In the genomic region with DNA sequence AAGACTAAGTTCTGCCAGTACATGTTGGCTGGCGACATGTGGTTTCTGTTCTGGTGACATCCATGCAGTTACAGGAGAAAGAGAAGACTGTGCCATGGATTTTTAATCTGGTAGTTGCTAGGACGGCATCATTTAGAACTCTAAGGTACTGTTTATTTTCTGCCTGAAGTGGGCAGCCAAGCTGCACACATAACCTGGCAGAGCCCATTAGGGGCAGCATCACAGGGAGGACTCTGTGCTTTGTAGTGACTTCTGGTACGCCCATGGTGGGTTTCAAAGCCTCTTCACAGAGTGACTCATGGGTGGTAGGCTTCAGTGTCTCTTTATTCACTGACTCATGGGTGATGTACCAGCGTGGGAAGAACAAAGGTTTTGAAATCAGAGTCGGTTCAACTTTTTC, we compare ENCODE assay signal across 20 mouse cellular contexts.
DNase-seq lines count a peak whose midpoint lies in the region; ATAC-seq and TF ChIP-seq lines count a peak whose summit lies in the region.
"Had no signal": no experiment of that assay in that cellular context is flagged by ENCODE, and none has a peak within 500 bp of the region (broad histone marks: within the 10 kb centered on the region; RNA-seq: fewer than 3 reads in every experiment).

No protein-coding gene starts in this region.

- no peak for ATAC-seq in midbrain, embryonic 11.5 days (ENCODE audit: low FRiP score)
- no peak for ATAC-seq in midbrain, embryonic 13.5 days
- ATAC-seq: CD4-positive, CD25-positive, alpha-beta regulatory T cell, adult 4 months had no signal

- H3ac ChIP-seq in myocyte (ENCODE audit: control insufficient read depth, insufficient read length), result no peak overlapping the region

- H3K79me2 ChIP-seq in myocyte (ENCODE audit: control insufficient read depth, insufficient read depth), result no peaks in the 10 kb centered on the region

- no peaks in the 10 kb centered on the region for H3K9me3 ChIP-seq in midbrain, embryonic 11.5 days (ENCODE audit: control insufficient read depth, low read length)
- no peaks in the 10 kb centered on the region for H3K9me3 ChIP-seq in midbrain, embryonic 13.5 days
- H3K9me3 ChIP-seq: embryonic facial prominence, embryonic 10.5 days; heart, embryonic 15.5 days; hindbrain, embryonic 12.5 days; limb, embryonic 13.5 days had no signal

- DNase-seq in kidney, postnatal 10 days, result peak; percentile 6
- no peak for DNase-seq in kidney, adult 18-20 months
- peak; percentile 69 for DNase-seq in midbrain, embryonic 11.5 days (ENCODE audit: low spot score, missing footprints)
- peak; percentile 63 for DNase-seq in brain, embryonic 14.5 days (ENCODE audit: low read depth)
- no peak for DNase-seq in testis, postnatal 14 days (ENCODE audit: low spot score)
- DNase-seq: adrenal gland, postnatal 25 days; cerebellum, postnatal 36 days; kidney, adult 11 months; midbrain, embryonic 14.5 days; right cerebral cortex, postnatal 4 days; thymus, postnatal 14 days had no signal

- no peaks in the 10 kb centered on the region for H3K36me3 ChIP-seq in midbrain, embryonic 11.5 days (ENCODE audit: control insufficient read depth, insufficient read depth, low read length)
- H3K36me3 ChIP-seq in midbrain, embryonic 13.5 days, result no peaks in the 10 kb centered on the region
- H3K36me3 ChIP-seq in myocyte (ENCODE audit: control insufficient read depth, insufficient read depth), result no peaks in the 10 kb centered on the region
- H3K36me3 ChIP-seq: embryonic facial prominence, embryonic 10.5 days; heart, embryonic 15.5 days; hindbrain, embryonic 12.5 days; limb, embryonic 13.5 days had no signal

- H3K4me2 ChIP-seq in midbrain, embryonic 11.5 days, result no peak overlapping the region
- H3K4me2 ChIP-seq in midbrain, embryonic 13.5 days (replicated peaks), result no peak overlapping the region
- H3K4me2 ChIP-seq in myocyte (ENCODE audit: low read depth), result peak overlapping the region; percentile 22
- H3K4me2 ChIP-seq: heart, embryonic 15.5 days; hindbrain, embryonic 12.5 days; limb, embryonic 13.5 days had no signal

- 0 out of 2 replicates have a peak, but pooled peaks cover 2% of the 10 kb centered on the region for H3K4me1 ChIP-seq in midbrain, embryonic 11.5 days (ENCODE audit: control insufficient read depth, insufficient read depth, low read length)
- peaks cover 9% of the 10 kb centered on the region for H3K4me1 ChIP-seq in midbrain, embryonic 13.5 days (replicated peaks)
- H3K4me1 ChIP-seq: heart, embryonic 15.5 days; hindbrain, embryonic 12.5 days; limb, embryonic 13.5 days had no signal

- WGBS in midbrain, embryonic 11.5 days, result 81% methylated on average over 5 of the region's 5 CpGs
- 82% methylated on average over 5 of the region's 5 CpGs for WGBS in midbrain, embryonic 13.5 days

- H3K9ac ChIP-seq in midbrain, embryonic 11.5 days (ENCODE audit: low read length), result no peak overlapping the region
- H3K9ac ChIP-seq in midbrain, embryonic 13.5 days (replicated peaks), result no peak overlapping the region
- H3K9ac ChIP-seq: heart, embryonic 15.5 days; hindbrain, embryonic 12.5 days; limb, embryonic 13.5 days had no signal

- H3K27ac ChIP-seq in midbrain, embryonic 11.5 days (ENCODE audit: low read depth, low read length), result no peak overlapping the region
- no peak overlapping the region for H3K27ac ChIP-seq in midbrain, embryonic 13.5 days
- H3K27ac ChIP-seq: embryonic facial prominence, embryonic 10.5 days; heart, embryonic 15.5 days; hindbrain, embryonic 12.5 days; limb, embryonic 13.5 days; macrophage had no signal

- TF ChIP-seq CTCF in brain, embryonic 14.5 days (IDR thresholded peaks at IDR 0.05; ENCODE audit: borderline replicate concordance, extremely low read depth, insufficient read depth, insufficient read length), result peak; percentile 13; the same call in 1 of the 2 replicates

- peaks cover 7% of the 10 kb centered on the region; the same call in 1 of the 2 replicates for H3K27me3 ChIP-seq in midbrain, embryonic 11.5 days (ENCODE audit: control insufficient read depth, insufficient read depth, low read length)
- H3K27me3 ChIP-seq in midbrain, embryonic 13.5 days, result peaks cover 15% of the 10 kb centered on the region; the same call in 1 of the 2 replicates
- H3K27me3 ChIP-seq in myocyte (ENCODE audit: control insufficient read depth, insufficient read depth, insufficient read length), result no peaks in the 10 kb centered on the region
- H3K27me3 ChIP-seq: heart, embryonic 15.5 days; limb, embryonic 13.5 days had no signal

- H3K4me3 ChIP-seq in midbrain, embryonic 11.5 days (ENCODE audit: low read depth, low read length), result no peak overlapping the region
- H3K4me3 ChIP-seq in midbrain, embryonic 13.5 days (replicated peaks), result no peak overlapping the region
- no peak overlapping the region for H3K4me3 ChIP-seq in myocyte
- H3K4me3 ChIP-seq: embryonic facial prominence, embryonic 10.5 days; erythroblast, embryonic 14.5 days; heart, embryonic 15.5 days; hindbrain, embryonic 12.5 days; limb, embryonic 13.5 days had no signal

- no peak for TF ChIP-seq POLR2A in brain, embryonic 14.5 days (IDR thresholded peaks at IDR 0.05; ENCODE audit: borderline replicate concordance, extremely low read depth, insufficient read depth, insufficient read length, poor library complexity, severe bottlenecking)
- no peak for TF ChIP-seq POLR2A in myocyte (IDR thresholded peaks at IDR 0.05; ENCODE audit: insufficient read length, low read depth)

TF ChIP-seq in myocyte, 11 proteins besides CTCF, POLR2A, EP300 and RAD21:
- TF ChIP-seq MAX (IDR thresholded peaks at IDR 0.05; ENCODE audit: low read depth) (no peak), USF1 (IDR thresholded peaks at IDR 0.05; ENCODE audit: low read depth) (no peak), TCF12 (IDR thresholded peaks at IDR 0.05; ENCODE audit: insufficient read depth, poor library complexity, severe bottlenecking) (no peak), SRF (IDR thresholded peaks at IDR 0.05; ENCODE audit: control insufficient read depth, insufficient read length, low read depth) (no peak), MYOG (IDR thresholded peaks at IDR 0.05; ENCODE audit: control insufficient read depth in 1 of 3, insufficient read depth in 1 of 3, insufficient read length in 2 of 3, low read depth in 2 of 3) (no peak), REST (IDR thresholded peaks at IDR 0.05; ENCODE audit: insufficient read depth, insufficient read length) (no peak), TCF3 (IDR thresholded peaks at IDR 0.05; ENCODE audit: insufficient read length, low read depth) (no peak), POLR2AphosphoS2 (IDR thresholded peaks at IDR 0.05; ENCODE audit: insufficient read length, low read depth) (no peak), CEBPB (IDR thresholded peaks at IDR 0.05; ENCODE audit: insufficient read depth, poor library complexity, severe bottlenecking) (no peak), MYOD1 (IDR thresholded peaks at IDR 0.05; ENCODE audit: control insufficient read depth in 1 of 3, insufficient read length in 2 of 3, low read depth in 2 of 3) (no peak)

Comparison
In these comparisons a context has a peak if more than half of its experiments do, and no peak if none do; other contexts are left out.
1. DNase-seq: peak in kidney, postnatal 10 days (single experiment), midbrain, embryonic 11.5 days (single experiment) and brain, embryonic 14.5 days (single experiment); none in kidney, adult 18-20 months (single experiment) and testis, postnatal 14 days (single experiment).